In the genomic region with DNA sequence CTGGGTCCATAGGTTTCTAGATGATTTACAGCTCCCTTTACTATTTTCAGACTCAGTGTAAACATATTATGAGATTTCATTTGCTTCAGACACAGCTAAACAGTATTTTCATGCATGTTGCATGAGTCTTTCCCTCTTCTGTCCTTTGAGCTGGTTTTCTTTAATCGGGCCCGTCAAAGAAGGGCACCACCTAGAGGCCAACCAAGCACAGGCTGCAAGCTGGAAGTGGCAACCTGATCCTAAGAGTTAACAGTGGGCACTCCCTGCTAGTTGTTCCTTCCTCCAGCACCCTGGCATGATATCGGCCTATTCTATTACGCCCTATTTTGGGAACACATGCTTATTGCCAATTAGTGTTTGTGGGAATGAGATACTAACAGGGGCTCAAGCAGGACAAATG, we compare ENCODE assay signal across 9 mouse cellular contexts. TPM values are rescaled to one million over a fixed set of nuclear protein-coding genes. Genes with fewer than 3 reads are reported as not detected.
A peak's percentile ranks its signal among the peaks of the same experiment; 100 is the strongest.
DNase-seq lines count a peak whose midpoint lies in the region; ATAC-seq lines count a peak whose summit lies in the region.
"Had no signal": no experiment of that assay in that cellular context is flagged by ENCODE, and none has a peak within 500 bp of the region (broad histone marks: within the 10 kb centered on the region; RNA-seq: fewer than 3 reads in every experiment).

No protein-coding gene starts in this region.

- H3K27me3 ChIP-seq in kidney, embryonic 14.5 days (ENCODE audit: control insufficient read depth, insufficient read depth, low read length), result no peaks in the 10 kb centered on the region
- H3K27me3 ChIP-seq in liver, embryonic 16.5 days (ENCODE audit: control insufficient read depth, insufficient read depth, low read depth, low read length), result no peaks in the 10 kb centered on the region
- H3K27me3 ChIP-seq: heart, embryonic 15.5 days had no signal

- 51% methylated on average over 4 of the region's 4 CpGs for whole genome bisulfite sequencing in kidney, embryonic 14.5 days
- 29% methylated on average over 4 of the region's 4 CpGs for WGBS in liver, embryonic 16.5 days (ENCODE audit: insufficient replicate concordance)

- no peaks in the 10 kb centered on the region for H3K9me3 ChIP-seq in kidney, embryonic 14.5 days (ENCODE audit: control insufficient read depth, low read length)
- no peaks in the 10 kb centered on the region for H3K9me3 ChIP-seq in liver, embryonic 16.5 days (replicated peaks; ENCODE audit: control insufficient read depth, low read length)
- H3K9me3 ChIP-seq: heart, embryonic 15.5 days had no signal

- no peak overlapping the region for H3K4me3 ChIP-seq in kidney, embryonic 14.5 days (ENCODE audit: low read length)
- no peak overlapping the region for H3K4me3 ChIP-seq in liver, embryonic 16.5 days (ENCODE audit: low read depth, low read length)
- H3K4me3 ChIP-seq: heart, embryonic 15.5 days had no signal

- DNase-seq in 3T3-L1 (ENCODE audit: low read depth, low spot score), result peak; percentile 78
- peak; percentile 50 to 51 for DNase-seq in B cell, adult 2 months
- peak; percentile 60 to 81 for DNase-seq in adrenal gland, postnatal 36 days
- peak; percentile 13 to 14 for DNase-seq in frontal cortex, postnatal 25 days (ENCODE audit: low spot score in 2 of 2)
- peak; percentile 44 for DNase-seq in retina, postnatal 1 day
- DNase-seq in cerebellum, postnatal 36 days, result no peak

- ATAC-seq in kidney, embryonic 14.5 days (ENCODE audit: low FRiP score, low TSS enrichment), result peak; percentile 72; the same call in 1 of the 2 replicates
- ATAC-seq in liver, embryonic 16.5 days (ENCODE audit: low read depth), result peak; percentile 57

- H3K4me1 ChIP-seq in kidney, embryonic 14.5 days (ENCODE audit: control insufficient read depth, insufficient read depth, low read length), result no peaks in the 10 kb centered on the region; the same call in 1 of the 2 replicates
- H3K4me1 ChIP-seq in liver, embryonic 16.5 days (ENCODE audit: control insufficient read depth, low read depth, low read length), result peaks cover 4% of the 10 kb centered on the region; the same call in 1 of the 2 replicates

- no peak overlapping the region for H3K4me2 ChIP-seq in kidney, embryonic 14.5 days (replicated peaks; ENCODE audit: low read depth, low read length)
- no peak overlapping the region for H3K4me2 ChIP-seq in liver, embryonic 16.5 days (ENCODE audit: low read depth, low read length)
- H3K4me2 ChIP-seq: heart, embryonic 15.5 days had no signal

- no peak overlapping the region for H3K9ac ChIP-seq in kidney, embryonic 14.5 days (ENCODE audit: low read depth, low read length)
- no peak overlapping the region for H3K9ac ChIP-seq in liver, embryonic 16.5 days (ENCODE audit: low read depth, low read length)
- H3K9ac ChIP-seq: heart, embryonic 15.5 days had no signal

- no peaks in the 10 kb centered on the region for H3K36me3 ChIP-seq in kidney, embryonic 14.5 days (ENCODE audit: control insufficient read depth, insufficient read depth, low read length)
- H3K36me3 ChIP-seq in liver, embryonic 16.5 days (ENCODE audit: control insufficient read depth, insufficient read depth), result no peaks in the 10 kb centered on the region
- H3K36me3 ChIP-seq: heart, embryonic 15.5 days had no signal

- H3K27ac ChIP-seq in kidney, embryonic 14.5 days (ENCODE audit: low read depth, low read length), result no peak overlapping the region
- H3K27ac ChIP-seq in liver, embryonic 16.5 days (ENCODE audit: low read length), result no peak overlapping the region

RNA-seq across cellular contexts. Expression of a gene that starts 8.2 kb away (rescaled TPM):
- not detected for total RNA-seq in adrenal gland, postnatal 36 days (2021)
- polyA plus RNA-seq in kidney, embryonic 14.5 days (2014; fragmentation: Nextera tagmentation; extraction: Ambion mirVana), result not detected in 2 replicates
- not detected in 2 replicates for polyA plus RNA-seq in liver, embryonic 16.5 days (2015; fragmentation: Nextera tagmentation; extraction: Ambion mirVana)
- polyA plus RNA-seq: heart, embryonic 15.5 days had no signal

RNA-seq across cellular contexts. Expression of a gene that starts 43.6 kb away (rescaled TPM):
- not detected for total RNA-seq in adrenal gland, postnatal 36 days (2021)
- not detected in 2 replicates for polyA plus RNA-seq in kidney, embryonic 14.5 days (2014; fragmentation: Nextera tagmentation; extraction: Ambion mirVana)
- polyA plus RNA-seq in liver, embryonic 16.5 days (2015; fragmentation: Nextera tagmentation; extraction: Ambion mirVana), result not detected in 2 replicates
- polyA plus RNA-seq: heart, embryonic 15.5 days had no signal

RNA-seq across cellular contexts. Expression of a gene that starts 57.2 kb away (rescaled TPM):
- total RNA-seq in adrenal gland, postnatal 36 days (2021), result not detected
- not detected in 2 replicates for polyA plus RNA-seq in kidney, embryonic 14.5 days (2014; fragmentation: Nextera tagmentation; extraction: Ambion mirVana)
- polyA plus RNA-seq in liver, embryonic 16.5 days (2015; fragmentation: Nextera tagmentation; extraction: Ambion mirVana), result not detected in 2 replicates
- polyA plus RNA-seq: heart, embryonic 15.5 days had no signal

Comparison
In these comparisons a context has a peak if more than half of its experiments do, and no peak if none do; other contexts are left out.
1. DNase-seq: peak in 3T3-L1 (single experiment), B cell, adult 2 months (2 of 2), adrenal gland, postnatal 36 days (2 of 2), frontal cortex, postnatal 25 days (2 of 2) and retina, postnatal 1 day (single experiment); none in cerebellum, postnatal 36 days (0 of 2).